Mouse (Mus musculus) adrenal gland, adult (tissue): ENCODE measurements around the gene Prodh2.

Source experiments
- DNase-seq, 2 experiments: peaks; one replicate each; pipeline ENCODE4 v3.0.0; 2022 to 2023; ENCODE audit warnings: low spot score in 1 of 2; ENCODE audit not compliant: inconsistent age in 2 of 2

Prodh2 gene

DNA sequence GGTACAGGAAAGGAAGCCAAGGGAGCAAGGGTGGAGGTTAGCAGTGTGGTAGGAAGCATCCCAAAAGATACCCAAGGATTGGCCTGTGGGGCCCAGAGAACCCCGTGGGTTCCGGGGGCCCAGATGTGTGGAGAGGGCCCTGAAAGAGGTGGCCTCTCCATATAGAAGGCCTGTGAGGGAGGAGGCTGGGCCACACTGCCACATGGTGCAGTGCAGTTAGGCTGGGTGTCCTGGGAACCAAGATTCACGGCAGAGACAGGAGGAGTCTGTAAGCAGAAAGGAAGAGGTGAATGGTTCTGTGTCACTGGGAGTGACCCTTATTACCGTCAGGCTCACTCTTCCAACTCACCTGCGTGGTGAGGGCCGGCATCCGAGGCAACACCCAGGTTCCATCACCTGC lies 47.1 kb downstream of the Prodh2 start:
- no peak for DNase-seq

GRCm38 (mm10) chr7:30544327-30544726 lies 50.9 kb downstream of the Prodh2 start:
- DNase-seq, result no peak

DNA sequence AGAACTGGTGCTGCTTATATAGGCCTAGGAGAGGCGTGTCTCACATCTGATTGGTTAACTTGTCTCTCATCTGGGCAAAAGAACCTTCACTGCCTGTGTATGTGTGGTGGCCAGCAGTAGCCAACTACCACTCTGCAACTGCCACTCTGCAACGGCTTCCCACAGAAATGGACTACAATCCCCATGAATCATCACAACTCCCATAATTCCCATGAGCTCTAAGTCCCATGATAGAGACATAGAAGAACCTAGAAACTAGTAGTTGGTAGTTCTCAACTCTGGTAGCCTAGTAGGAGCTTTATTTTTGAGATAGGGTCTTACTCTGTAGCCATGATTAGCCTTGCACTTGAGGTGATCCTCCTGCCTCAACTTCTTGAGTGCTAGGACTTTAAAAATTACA lies 56.5 kb downstream of the Prodh2 start:
- DNase-seq, result no peak

DNA sequence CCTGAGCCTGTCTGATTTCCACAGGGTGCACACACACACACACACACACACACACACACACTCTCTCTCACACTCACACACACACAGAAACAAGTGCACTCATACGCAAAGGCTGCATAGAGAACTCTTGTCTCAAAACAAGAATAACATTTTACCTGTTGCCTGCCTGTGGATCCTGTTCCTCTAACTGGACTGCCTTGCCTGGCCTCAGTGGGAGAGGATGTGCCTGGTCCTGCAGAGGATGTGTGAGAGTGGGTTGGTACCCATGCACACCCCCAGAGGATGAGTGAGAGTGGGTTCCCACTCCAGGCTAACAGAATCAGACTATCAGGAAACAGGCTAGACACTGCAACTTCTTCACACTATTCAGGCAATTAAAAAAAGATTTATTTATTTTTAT lies 57.2 kb downstream of the Prodh2 start:
- peak in 1 of 2 experiments; percentile 38 for DNase-seq

GRCm38 (mm10) chr7:30551445-30552101 lies 58.2 kb downstream of the Prodh2 start:
- DNase-seq, result no peak

- DNase-seq, result peak; percentile 97 to 99
Observed at GRCm38 (mm10) chr7:30552102-30553020, 58.9 kb downstream of the Prodh2 start, which contains the start of the genes Hspb6 and Proser3. TSS of gene Hspb6 (plus strand) at chr7:30552178. TSS of gene Proser3 (minus strand) at chr7:30552299.

DNA sequence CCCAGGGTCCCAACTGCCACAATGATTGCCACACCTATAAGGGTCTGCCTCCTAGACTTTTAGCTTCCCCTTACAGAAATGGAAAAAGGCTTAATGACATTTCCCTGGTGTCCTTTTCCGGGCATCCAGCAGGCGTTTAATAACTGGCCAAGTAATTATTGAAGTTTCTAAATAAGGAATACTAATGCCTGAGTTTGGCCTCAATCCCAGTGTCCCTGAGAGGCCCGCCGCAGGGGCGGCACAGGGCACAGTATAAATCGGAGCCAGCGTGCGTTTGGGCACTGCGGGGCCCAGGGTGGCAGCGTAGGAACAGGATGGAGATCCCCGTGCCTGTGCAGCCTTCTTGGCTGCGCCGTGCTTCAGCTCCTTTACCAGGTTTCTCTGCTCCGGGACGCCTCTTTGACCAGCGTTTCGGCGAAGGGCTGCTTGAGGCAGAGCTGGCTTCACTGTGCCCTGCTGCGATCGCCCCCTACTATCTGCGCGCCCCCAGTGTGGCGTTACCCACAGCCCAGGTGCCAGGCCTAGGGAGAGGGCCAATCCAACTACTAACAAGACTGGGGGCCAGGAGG lies 59.7 kb downstream of the Prodh2 start:
- peak; percentile 85 to 95 for DNase-seq

DNA sequence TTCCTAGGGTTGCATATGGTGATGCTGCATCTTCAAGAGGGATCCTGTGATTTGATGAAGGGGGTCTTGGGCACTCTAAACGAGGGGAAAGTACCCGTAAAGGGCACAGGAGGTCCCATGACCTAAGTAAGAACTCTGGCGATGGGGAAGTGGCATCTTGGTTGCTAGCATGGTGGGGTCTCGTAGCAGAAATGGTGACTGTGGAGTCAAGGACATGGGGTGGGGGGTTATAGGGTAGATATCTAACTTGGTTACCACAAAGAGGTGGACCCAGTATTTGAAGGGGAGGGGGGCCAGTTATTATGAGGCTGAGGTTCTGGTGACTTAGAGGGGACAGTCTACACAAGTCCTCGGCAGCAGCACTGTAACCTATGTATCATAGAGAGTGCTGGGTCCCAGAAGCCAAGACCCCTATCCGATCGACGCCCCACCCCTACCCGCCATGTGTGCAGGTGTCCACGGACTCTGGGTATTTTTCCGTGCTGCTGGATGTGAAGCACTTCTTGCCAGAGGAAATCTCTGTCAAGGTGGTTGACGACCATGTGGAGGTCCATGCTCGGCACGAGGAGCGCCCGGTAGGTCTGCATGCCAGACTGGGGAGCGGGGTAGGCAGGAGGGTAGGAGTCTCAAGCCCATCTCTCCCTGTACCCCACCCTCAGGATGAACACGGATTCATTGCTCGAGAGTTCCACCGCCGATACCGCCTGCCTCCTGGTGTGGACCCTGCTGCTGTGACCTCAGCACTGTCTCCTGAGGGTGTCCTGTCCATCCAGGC lies 60.6 kb downstream of the Prodh2 start:
- peak in 1 of 2 experiments; percentile 61 for DNase-seq

- DNase-seq, result peak in 1 of 2 experiments; percentile 60
Observed at GRCm38 (mm10) chr7:30556894-30557536, 63.6 kb downstream of the Prodh2 start.

- peak in 1 of 2 experiments; percentile 65 for DNase-seq
Observed at GRCm38 (mm10) chr7:30557901-30558514, 64.6 kb downstream of the Prodh2 start.

- no peak for DNase-seq
Observed at GRCm38 (mm10) chr7:30558656-30559442, 65.4 kb downstream of the Prodh2 start.

GRCm38 (mm10) chr7:30559443-30559954 lies 66.1 kb downstream of the Prodh2 start, which contains the start of gene Lin37:
TSS of gene Lin37 (minus strand) at chr7:30559838.
- peak; percentile 98 to 99 for DNase-seq

GRCm38 (mm10) chr7:30560296-30560695 lies 66.9 kb downstream of the Prodh2 start:
- peak in 1 of 2 experiments; percentile 43 for DNase-seq

- DNase-seq, result no peak
Observed at GRCm38 (mm10) chr7:30562526-30563116, 69.2 kb downstream of the Prodh2 start.
